Mouse (Mus musculus) thymus, postnatal 10 days (tissue): ENCODE results near the gene Ndufs2.

ENCODE experiments used
- DNase-seq, 2 experiments: peaks; one replicate each; pipeline ENCODE4 v3.0.0; 2021; ENCODE audit warnings: low spot score in 2 of 2

Ndufs2 gene

GRCm38 (mm10) chr1:171250680-171251593, at the start of gene Ndufs2:
Gene Ndufs2, minus strand, starts transcription at chr1:171251388.
- DNase-seq, result no peak

GRCm38 (mm10) chr1:171298226-171298625, 47.0 kb upstream of the Ndufs2 start:
- no peak for DNase-seq

- DNase-seq, result no peak
Measured at GRCm38 (mm10) chr1:171295063-171295402, 43.8 kb upstream of the Ndufs2 start.

GRCm38 (mm10) chr1:171294298-171295062, 43.3 kb upstream of the Ndufs2 start, which contains the start of gene Ufc1:
Gene Ufc1, minus strand, starts transcription at chr1:171295024.
- peak; percentile 78 for DNase-seq

GRCm38 (mm10) chr1:171293906-171294297, 42.7 kb upstream of the Ndufs2 start:
- no peak for DNase-seq

GRCm38 (mm10) chr1:171293351-171293750, 42.2 kb upstream of the Ndufs2 start:
- no peak for DNase-seq

- no peak for DNase-seq
Measured at GRCm38 (mm10) chr1:171288328-171288727, 37.1 kb upstream of the Ndufs2 start.

GRCm38 (mm10) chr1:171287136-171288081, 36.2 kb upstream of the Ndufs2 start, which contains the start of gene Usp21:
Gene Usp21, minus strand, starts transcription at chr1:171287991.
- peak; percentile 90 for DNase-seq

- DNase-seq, result no peak
Measured at GRCm38 (mm10) chr1:171286517-171286916, 35.3 kb upstream of the Ndufs2 start.

GRCm38 (mm10) chr1:171285096-171285892, 34.1 kb upstream of the Ndufs2 start:
- DNase-seq, result no peak

- DNase-seq, result no peak
Measured at GRCm38 (mm10) chr1:171284491-171284890, 33.3 kb upstream of the Ndufs2 start.

- DNase-seq, result no peak
Measured at GRCm38 (mm10) chr1:171283188-171284160, 32.3 kb upstream of the Ndufs2 start.

GRCm38 (mm10) chr1:171282086-171282805, 31.1 kb upstream of the Ndufs2 start:
- DNase-seq, result no peak

- DNase-seq, result peak; percentile 66 to 81
Measured at GRCm38 (mm10) chr1:171281528-171281923, 30.3 kb upstream of the Ndufs2 start.

GRCm38 (mm10) chr1:171280916-171281527, 29.8 kb upstream of the Ndufs2 start, which contains the start of gene Ppox:
Gene Ppox, minus strand, starts transcription at chr1:171281186.
- DNase-seq, result peak; percentile 87 to 90

- no peak for DNase-seq
Measured at GRCm38 (mm10) chr1:171280250-171280915, 29.2 kb upstream of the Ndufs2 start.

- DNase-seq, result no peak
Measured at GRCm38 (mm10) chr1:171279721-171280120, 28.5 kb upstream of the Ndufs2 start.
